ENCODE assay signal across 9 mouse cellular contexts in the genomic region with DNA sequence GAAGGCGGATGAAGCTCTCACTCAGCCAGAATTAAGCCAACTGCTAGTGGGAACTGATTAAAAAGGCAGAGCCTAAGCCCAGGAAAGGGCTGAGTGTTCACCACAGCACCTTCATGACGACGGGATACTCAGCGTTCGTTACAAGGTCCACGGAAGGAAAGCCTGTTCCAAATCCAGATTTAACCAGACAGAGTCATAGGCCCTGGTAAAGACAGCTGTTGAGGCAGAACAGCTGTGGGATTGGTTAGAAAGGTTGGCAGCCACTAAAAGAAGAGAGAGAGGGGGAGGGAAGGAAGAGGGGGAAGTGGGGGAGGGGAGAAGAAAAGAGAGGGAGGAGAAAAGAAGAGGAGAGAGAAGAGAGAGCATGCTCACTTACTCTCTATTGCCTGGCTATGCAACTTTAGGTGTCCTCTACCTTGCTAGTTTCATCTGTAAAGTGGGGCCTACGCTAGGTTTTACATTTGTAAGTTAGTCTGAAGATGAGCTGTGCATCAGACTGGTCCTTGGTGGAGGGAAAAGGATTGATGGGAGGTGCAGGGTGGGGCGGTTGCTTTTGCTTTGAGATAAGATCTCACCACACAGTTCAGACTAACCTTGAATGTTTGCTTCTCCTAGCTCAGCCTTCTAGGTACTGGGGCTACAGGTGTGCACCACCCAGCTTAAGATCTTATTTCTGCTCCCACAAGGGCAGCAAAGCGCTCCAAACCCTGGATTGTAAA. TPM values are rescaled to one million over a fixed set of nuclear protein-coding genes. Genes with fewer than 3 reads are reported as not detected.
DNase-seq lines count a peak whose midpoint lies in the region; ATAC-seq and TF ChIP-seq lines count a peak whose summit lies in the region.
"Had no signal": no experiment of that assay in that cellular context is flagged by ENCODE, and none has a peak within 500 bp of the region (broad histone marks: within the 10 kb centered on the region; RNA-seq: fewer than 3 reads in every experiment).

No protein-coding gene starts in this region.

- no peak for DNase-seq in hindbrain, embryonic 11.5 days (ENCODE audit: low spot score)
- DNase-seq in Patski (ENCODE audit: low read depth, low spot score) = peak; percentile 64
- no peak for DNase-seq in right cerebral cortex, postnatal 4 days
- no peak for DNase-seq in right cerebral cortex, postnatal 10 days (ENCODE audit: low spot score in 2 of 2)
- no peak for DNase-seq in gastrocnemius, postnatal 4 days (ENCODE audit: low spot score in 2 of 2)

- H3K27me3 ChIP-seq in hindbrain, embryonic 15.5 days = 0 out of 2 replicates have a peak, but pooled peaks cover 3% of the 10 kb centered on the region
- H3K27me3 ChIP-seq in hindbrain, embryonic 11.5 days (ENCODE audit: control insufficient read depth, insufficient read depth, low read length) = no peaks in the 10 kb centered on the region
- H3K27me3 ChIP-seq in Patski = no peaks in the 10 kb centered on the region
- no peaks in the 10 kb centered on the region for H3K27me3 ChIP-seq in intestine, embryonic 15.5 days (replicated peaks)
- no peaks in the 10 kb centered on the region for H3K27me3 ChIP-seq in stomach, embryonic 14.5 days (ENCODE audit: control insufficient read depth, insufficient read depth, low read length)

- H3K9ac ChIP-seq in hindbrain, embryonic 15.5 days = no peak overlapping the region
- H3K9ac ChIP-seq in hindbrain, embryonic 11.5 days (ENCODE audit: low read depth, low read length) = no peak overlapping the region
- H3K9ac ChIP-seq in intestine, embryonic 15.5 days = no peak overlapping the region
- no peak overlapping the region for H3K9ac ChIP-seq in stomach, embryonic 14.5 days (replicated peaks; ENCODE audit: low read depth, low read length)
- H3K9ac ChIP-seq: liver, embryonic 12.5 days had no signal

- peaks cover 42% of the 10 kb centered on the region for H3K4me1 ChIP-seq in hindbrain, embryonic 15.5 days (replicated peaks)
- peaks cover 9% of the 10 kb centered on the region for H3K4me1 ChIP-seq in hindbrain, embryonic 11.5 days (replicated peaks; ENCODE audit: control insufficient read depth, insufficient read depth, low read length)
- H3K4me1 ChIP-seq in intestine, embryonic 15.5 days (replicated peaks) = peaks cover 67% of the 10 kb centered on the region
- peaks cover 47% of the 10 kb centered on the region; the same call in 1 of the 2 replicates for H3K4me1 ChIP-seq in stomach, embryonic 14.5 days (ENCODE audit: control insufficient read depth, insufficient read depth, low read length)

- peak overlapping the region; percentile 60 for H3K27ac ChIP-seq in hindbrain, embryonic 15.5 days (replicated peaks)
- no peak overlapping the region for H3K27ac ChIP-seq in hindbrain, embryonic 11.5 days (ENCODE audit: low read depth, low read length)
- H3K27ac ChIP-seq in intestine, embryonic 15.5 days = peak overlapping the region; percentile 22; the same call in 1 of the 2 replicates
- peak overlapping the region; percentile 61 for H3K27ac ChIP-seq in stomach, embryonic 14.5 days (ENCODE audit: low read length)
- H3K27ac ChIP-seq: liver, embryonic 12.5 days had no signal

- CTCF ChIA-PET in Patski (lab: Charles Lee) = interaction anchor here (1.1 to 2.8 kb wide), 6 partner anchors 9 to 60 kb away, joined by 4 to 16 read pairs (median 9); no protein-coding TSS in a partner anchor

- no peaks in the 10 kb centered on the region for H3K36me3 ChIP-seq in hindbrain, embryonic 15.5 days
- H3K36me3 ChIP-seq in hindbrain, embryonic 11.5 days (ENCODE audit: control insufficient read depth, insufficient read depth, low read length) = no peaks in the 10 kb centered on the region
- no peaks in the 10 kb centered on the region for H3K36me3 ChIP-seq in intestine, embryonic 15.5 days
- no peaks in the 10 kb centered on the region; the same call in 1 of the 2 replicates for H3K36me3 ChIP-seq in stomach, embryonic 14.5 days (ENCODE audit: control insufficient read depth, insufficient read depth, low read length)
- H3K36me3 ChIP-seq: liver, embryonic 12.5 days had no signal

- no peak overlapping the region for H3K4me3 ChIP-seq in hindbrain, embryonic 15.5 days
- H3K4me3 ChIP-seq in hindbrain, embryonic 11.5 days (ENCODE audit: low read depth, low read length) = no peak overlapping the region
- H3K4me3 ChIP-seq in intestine, embryonic 15.5 days (replicated peaks) = no peak overlapping the region
- no peak overlapping the region for H3K4me3 ChIP-seq in stomach, embryonic 14.5 days (ENCODE audit: low read depth, low read length)
- H3K4me3 ChIP-seq: liver, embryonic 12.5 days had no signal

- POLR2A ChIA-PET in Patski (lab: Charles Lee) = interaction anchor here (1.0 to 1.8 kb wide), 3 partner anchors 9 to 26 kb away, joined by 3 to 11 read pairs (median 6); no protein-coding TSS in a partner anchor

- H3K4me2 ChIP-seq in hindbrain, embryonic 15.5 days = no peak overlapping the region
- H3K4me2 ChIP-seq in hindbrain, embryonic 11.5 days (replicated peaks; ENCODE audit: low read depth, low read length) = no peak overlapping the region
- no peak overlapping the region for H3K4me2 ChIP-seq in intestine, embryonic 15.5 days (replicated peaks)
- no peak overlapping the region for H3K4me2 ChIP-seq in stomach, embryonic 14.5 days (replicated peaks; ENCODE audit: low read depth, low read length)
- H3K4me2 ChIP-seq: liver, embryonic 12.5 days had no signal

- TF ChIP-seq CTCF in Patski (IDR thresholded peaks at IDR 0.05) = no peak

- in situ Hi-C loops in Patski (cut with MboI; ENCODE audit: low pct_unique_long_range_greater_than_20kb) = loop anchor here (10.0 kb wide), 1 partner anchor 298 kb away; no protein-coding TSS in a partner anchor

- WGBS in hindbrain, embryonic 15.5 days = 79% methylated on average over 9 of the region's 9 CpGs
- WGBS in hindbrain, embryonic 11.5 days = 89% methylated on average over 9 of the region's 9 CpGs
- WGBS in intestine, embryonic 15.5 days = 61% methylated on average over 9 of the region's 9 CpGs
- WGBS in stomach, embryonic 14.5 days = 51% methylated on average over 9 of the region's 9 CpGs

- no peak for ATAC-seq in hindbrain, embryonic 15.5 days (ENCODE audit: low FRiP score, low read depth)
- no peak for ATAC-seq in hindbrain, embryonic 11.5 days (ENCODE audit: low FRiP score)
- ATAC-seq in Patski = no peak
- no peak for ATAC-seq in intestine, embryonic 15.5 days
- no peak for ATAC-seq in stomach, embryonic 14.5 days (ENCODE audit: insufficient number of reproducible peaks, insufficient read depth, low FRiP score, low read depth)
- ATAC-seq: liver, embryonic 12.5 days had no signal

- H3K9me3 ChIP-seq in hindbrain, embryonic 15.5 days = no peaks in the 10 kb centered on the region
- no peaks in the 10 kb centered on the region for H3K9me3 ChIP-seq in hindbrain, embryonic 11.5 days (ENCODE audit: control insufficient read depth, low read length)
- no peaks in the 10 kb centered on the region for H3K9me3 ChIP-seq in intestine, embryonic 15.5 days
- no peaks in the 10 kb centered on the region for H3K9me3 ChIP-seq in stomach, embryonic 14.5 days (ENCODE audit: control insufficient read depth, low read depth, low read length)
- H3K9me3 ChIP-seq: liver, embryonic 12.5 days had no signal

RNA-seq across cellular contexts. Expression of gene Pdlim4, which starts 5.9 kb away (rescaled TPM):
- polyA plus RNA-seq in hindbrain, embryonic 15.5 days (2015; fragmentation: Nextera tagmentation; extraction: Ambion mirVana) = 28.2 and 33.4 TPM in 2 replicates
- 46.4 and 49.3 TPM in 2 replicates for polyA plus RNA-seq in hindbrain, embryonic 11.5 days (2014; fragmentation: Nextera tagmentation; extraction: Ambion mirVana)
- polyA plus RNA-seq in Patski (2021) = 0.51 TPM
- 35.9 and 42.1 TPM in 2 replicates for polyA plus RNA-seq in intestine, embryonic 15.5 days (2015; fragmentation: Nextera tagmentation; extraction: Ambion mirVana)
- polyA plus RNA-seq in stomach, embryonic 14.5 days (2014; fragmentation: Nextera tagmentation; extraction: Ambion mirVana) = 71.1 and 76.7 TPM in 2 replicates
- 10 to 100 TPM; 65.2 to 67.1 TPM for total RNA-seq in gastrocnemius, postnatal 4 days (2021)

RNA-seq across cellular contexts. Expression of gene Slc22a4, which starts 35.0 kb away (rescaled TPM):
- 4.4 and 5.3 TPM in 2 replicates for polyA plus RNA-seq in hindbrain, embryonic 15.5 days (2015; fragmentation: Nextera tagmentation; extraction: Ambion mirVana)
- 1.2 and 1.6 TPM in 2 replicates for polyA plus RNA-seq in hindbrain, embryonic 11.5 days (2014; fragmentation: Nextera tagmentation; extraction: Ambion mirVana)
- polyA plus RNA-seq in Patski (2021) = 42.3 TPM
- 0.72 and 1.4 TPM in 2 replicates for polyA plus RNA-seq in intestine, embryonic 15.5 days (2015; fragmentation: Nextera tagmentation; extraction: Ambion mirVana)
- 0.80 and 0.97 TPM in 2 replicates for polyA plus RNA-seq in stomach, embryonic 14.5 days (2014; fragmentation: Nextera tagmentation; extraction: Ambion mirVana)
- 1 to 10 TPM in 1 of 2 experiments, under 1 TPM in 1; 0.83 to 1.1 TPM for total RNA-seq in gastrocnemius, postnatal 4 days (2021)

RNA-seq across cellular contexts. Expression of gene P4ha2, which starts 37.0 kb away (rescaled TPM):
- polyA plus RNA-seq in hindbrain, embryonic 15.5 days (2015; fragmentation: Nextera tagmentation; extraction: Ambion mirVana) = 9.2 and 10.1 TPM in 2 replicates
- polyA plus RNA-seq in hindbrain, embryonic 11.5 days (2014; fragmentation: Nextera tagmentation; extraction: Ambion mirVana) = 18.2 and 20.3 TPM in 2 replicates
- polyA plus RNA-seq in Patski (2021) = 66.8 TPM
- polyA plus RNA-seq in intestine, embryonic 15.5 days (2015; fragmentation: Nextera tagmentation; extraction: Ambion mirVana) = 41.8 and 44.8 TPM in 2 replicates
- polyA plus RNA-seq in stomach, embryonic 14.5 days (2014; fragmentation: Nextera tagmentation; extraction: Ambion mirVana) = 46.9 and 56.4 TPM in 2 replicates
- total RNA-seq in gastrocnemius, postnatal 4 days (2021) = 10 to 100 TPM; 37.1 to 40.3 TPM

Comparison
In these comparisons a context has a peak if more than half of its experiments do, and no peak if none do; other contexts are left out.
1. RNA of gene Pdlim4, which starts 5.9 kb away (polyA plus RNA-seq): 71.1 to 76.7 TPM in stomach, embryonic 14.5 days, 46.4 to 49.3 TPM in hindbrain, embryonic 11.5 days, 35.9 to 42.1 TPM in intestine, embryonic 15.5 days and 28.2 to 33.4 TPM in hindbrain, embryonic 15.5 days; 0.51 TPM in Patski (single experiment); every median in the first group is over 10 times any median in the second.